Mouse (Mus musculus) cerebellum, adult 2 months (tissue): ENCODE results near the gene Tmem185b. TPM values are rescaled to one million over a fixed set of nuclear protein-coding genes. Genes with fewer than 3 reads are reported as not detected.

ENCODE experiments used
- DNase-seq, 2 experiments: peaks; one replicate each; pipeline ENCODE4 v3.0.0; 2021
- H3K27ac ChIP-seq: fragments of 200-500 bp; 2 replicates; pipeline ENCODE4 v1.5.1; 2012; ENCODE audit warnings: low read length, control low read depth, inconsistent platforms; ENCODE audit not compliant: insufficient read depth
- H3K27me3 ChIP-seq: fragments of 200-500 bp; 2 replicates; pipeline ENCODE4 v1.6.1; 2012; ENCODE audit warnings: inconsistent platforms, mild to moderate bottlenecking, low read length, moderate library complexity; ENCODE audit not compliant: control insufficient read depth, insufficient read depth
- H3K4me1 ChIP-seq: fragments of 200-500 bp; 2 replicates; pipeline ENCODE4 v1.6.1; 2011; ENCODE audit warnings: low read length; ENCODE audit not compliant: control insufficient read depth, insufficient read depth
- H3K4me3 ChIP-seq: fragments of 200-500 bp; replicated peaks from 2 replicates; pipeline ENCODE3; 2011; ENCODE audit warnings: mild to moderate bottlenecking, low read depth, low read length, control low read depth; ENCODE audit not compliant: insufficient read depth
- CTCF ChIP-seq: fragments of 200-500 bp; IDR thresholded peaks from 2 replicates; pipeline ENCODE4 v1.5.1; 2011; ENCODE audit warnings: low read depth, mild to moderate bottlenecking, control low read depth, low read length, moderate library complexity, borderline replicate concordance; ENCODE audit not compliant: insufficient read depth
- POLR2A ChIP-seq: fragments of 200-500 bp; IDR thresholded peaks from 2 replicates; pipeline ENCODE4 v1.6.1; 2011; ENCODE audit warnings: low read length, control low read depth, borderline replicate concordance; ENCODE audit not compliant: insufficient read depth
- WGBS: fragments of 180-500 bp; shearing (Covaris S2); methylation state at CpG from one replicate; pipeline ENCODE4 v1.1.7; 2018; 5-methylcytosine and 5-hydroxymethylcytosine counted together
- polyA plus RNA-seq: library from polyadenylated mRNA; depleted of rRNA; stranded (reverse); fragments of >200 nt; gene quantifications from 2 replicates; pipeline ENCODE4 v1.2.3, GENCODE M21; 2012

Gene Tmem185b
- polyA plus RNA-seq, 1 experiment = 13.0 TPM

DNA sequence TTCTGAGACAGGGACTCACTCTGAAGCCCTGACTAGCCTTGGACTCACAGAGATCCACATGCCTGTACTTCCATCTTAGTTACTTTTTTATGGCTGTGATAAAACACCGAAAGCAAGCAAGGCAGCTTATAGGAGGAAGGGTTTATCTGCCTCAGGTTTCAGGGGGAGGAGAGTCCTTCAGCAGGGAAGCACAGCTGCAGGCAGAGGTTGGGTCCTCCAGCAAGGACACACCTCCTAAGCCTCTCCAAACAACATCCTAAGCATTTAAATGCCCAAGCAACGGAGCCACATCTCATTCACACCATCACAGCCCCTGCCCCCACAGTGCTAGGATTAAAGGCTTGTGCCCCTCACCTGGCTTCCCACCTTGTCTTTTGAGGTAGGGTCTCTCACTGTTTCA, 40.1 kb upstream of the Tmem185b start:
- TF ChIP-seq POLR2A = no peak
- no peak for TF ChIP-seq CTCF
- peaks cover 3% of the 10 kb centered on the region for H3K4me1 ChIP-seq
- no peak overlapping the region for H3K4me3 ChIP-seq
- WGBS = 77% methylated on average over 2 of the region's 2 CpGs
- no peak for DNase-seq
- H3K27me3 ChIP-seq = no peaks in the 10 kb centered on the region
- no peak overlapping the region for H3K27ac ChIP-seq

- Histone ChIP-seq H3K4me3 (no peak overlapping the region), H3K4me1 (peaks cover 7% of the 10 kb centered on the region), H3K27me3 (no peaks in the 10 kb centered on the region), H3K27ac (no peak overlapping the region)
- no peak for TF ChIP-seq POLR2A
- TF ChIP-seq CTCF = no peak
- WGBS = 77% methylated on average over 10 of the region's 10 CpGs
- no peak for DNase-seq
Measured at GRCm38 (mm10) chr1:119487917-119488590, 37.9 kb upstream of the Tmem185b start.

- WGBS = 96% methylated on average over 7 of the region's 7 CpGs
- no peak for TF ChIP-seq POLR2A
- no peak for TF ChIP-seq CTCF
- Histone ChIP-seq H3K27ac (no peak overlapping the region), H3K27me3 (no peaks in the 10 kb centered on the region), H3K4me1 (peaks cover 16% of the 10 kb centered on the region), H3K4me3 (no peak overlapping the region)
- no peak for DNase-seq
Measured at GRCm38 (mm10) chr1:119490765-119491164, 35.2 kb upstream of the Tmem185b start.

DNA sequence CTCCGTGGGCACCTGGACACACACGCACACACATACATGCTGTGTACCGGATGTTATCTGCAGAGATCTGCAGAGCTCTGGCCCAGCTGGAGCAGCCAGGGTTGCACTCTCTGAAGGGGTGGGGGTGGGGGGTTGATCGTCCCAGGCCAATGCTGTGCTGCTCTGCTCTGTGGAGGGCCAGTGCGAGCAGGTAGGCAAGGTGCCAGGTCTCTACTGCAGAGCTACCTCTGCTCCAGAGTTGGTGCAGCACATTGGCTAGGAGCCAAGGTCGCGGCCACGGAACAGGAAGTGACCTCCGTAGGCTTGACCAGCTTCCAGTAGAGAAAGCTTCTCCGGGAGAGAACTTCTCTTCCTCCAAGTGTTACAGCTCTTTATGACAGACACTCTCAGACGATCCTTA, 33.9 kb upstream of the Tmem185b start:
- H3K27ac ChIP-seq = no peak overlapping the region
- no peak for TF ChIP-seq POLR2A
- no peak for TF ChIP-seq CTCF
- WGBS = 30% methylated on average over 11 of the region's 11 CpGs

GRCm38 (mm10) chr1:119492505-119492904, 33.5 kb upstream of the Tmem185b start:
- H3K27me3 ChIP-seq = no peaks in the 10 kb centered on the region
- TF ChIP-seq CTCF (no peak), POLR2A (no peak)
- 87% methylated on average over 1 of the region's 1 CpGs for WGBS
- peaks cover 17% of the 10 kb centered on the region for H3K4me1 ChIP-seq
- H3K4me3 ChIP-seq = no peak overlapping the region
- no peak overlapping the region for H3K27ac ChIP-seq
- DNase-seq = no peak

More for the DNA sequence above, 33.9 kb upstream of the Tmem185b start:
- Histone ChIP-seq H3K4me1 (peaks cover 17% of the 10 kb centered on the region), H3K27me3 (no peaks in the 10 kb centered on the region), H3K4me3 (no peak overlapping the region)
- DNase-seq = peak in 1 of 2 experiments; percentile 44

GRCm38 (mm10) chr1:119494024-119494711, 31.8 kb upstream of the Tmem185b start:
- Histone ChIP-seq H3K27me3 (no peaks in the 10 kb centered on the region), H3K4me3 (no peak overlapping the region), H3K4me1 (peaks cover 17% of the 10 kb centered on the region), H3K27ac (no peak overlapping the region)
- no peak for TF ChIP-seq POLR2A
- no peak for DNase-seq
- WGBS = 70% methylated on average over 2 of the region's 2 CpGs

GRCm38 (mm10) chr1:119494712-119495395, 31.1 kb upstream of the Tmem185b start:
- DNase-seq = peak; percentile 60 to 79
- H3K4me1 ChIP-seq = peaks cover 17% of the 10 kb centered on the region
- peak overlapping the region; percentile 44 for H3K27ac ChIP-seq
- no peaks in the 10 kb centered on the region for H3K27me3 ChIP-seq
- H3K4me3 ChIP-seq = no peak overlapping the region
- TF ChIP-seq POLR2A = no peak
- TF ChIP-seq CTCF = no peak
- WGBS = 23% methylated on average over 9 of the region's 9 CpGs
